Mouse (Mus musculus) monocyte, adult 2 months (primary cell): ENCODE results near the gene Gnb1l.

Experiments
- DNase-seq, 2 experiments: peaks; one replicate each; pipeline ENCODE4 v3.0.0; 2022; ENCODE audit warnings: low spot score in 2 of 2, low read depth in 1 of 2

Gnb1l gene

DNA sequence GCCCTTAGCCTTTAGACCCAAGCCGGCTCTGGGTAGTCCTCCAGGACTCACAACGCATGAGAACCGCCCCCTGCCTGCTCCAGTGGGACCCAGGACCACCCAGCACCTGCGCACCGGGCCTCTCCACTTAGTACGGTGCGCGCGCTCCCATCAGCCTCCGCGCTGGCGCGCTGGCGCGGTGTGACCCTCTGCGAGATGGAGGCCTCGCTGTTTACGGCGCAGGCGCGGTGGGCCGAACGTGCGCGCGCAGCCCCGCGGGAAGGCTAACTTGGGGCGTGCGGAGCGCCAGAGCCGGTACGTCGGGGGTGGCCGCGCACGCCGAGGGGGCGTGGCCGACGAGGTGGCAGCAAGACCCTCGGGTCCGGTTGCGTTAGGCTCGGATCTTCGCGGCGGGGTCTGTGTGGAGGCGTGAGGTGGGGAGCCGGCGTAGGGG is at the start of gene Gnb1l, which contains the start of gene Rtl10:
Gene Gnb1l (plus strand): TSS at position 156 of the 433 bp plus-strand sequence.
Gene Rtl10 (plus strand): TSS at position 344 of the 433 bp plus-strand sequence.
- peak; percentile 56 to 80 for DNase-seq

DNA sequence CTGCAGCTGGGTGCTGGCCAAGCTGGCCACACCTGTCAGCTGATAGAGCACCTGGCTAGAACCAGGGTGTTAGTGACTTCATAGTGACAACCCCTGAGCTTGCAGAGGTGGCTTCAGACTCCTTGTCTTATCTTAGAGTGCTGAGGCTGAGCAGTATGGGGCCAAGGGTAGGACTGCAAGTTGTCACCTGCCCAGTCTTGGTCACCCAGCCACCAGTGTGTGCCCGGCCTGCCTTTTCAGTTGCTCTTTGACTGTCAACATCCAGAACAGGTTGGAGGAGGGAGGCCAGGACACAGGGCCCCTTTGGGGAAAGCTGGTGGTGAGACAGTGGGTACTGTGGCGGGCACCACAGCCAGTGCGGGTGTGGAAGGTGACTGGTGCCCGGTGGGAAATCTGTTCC is 49.5 kb upstream of the Gnb1l start:
- DNase-seq, result no peak

DNA sequence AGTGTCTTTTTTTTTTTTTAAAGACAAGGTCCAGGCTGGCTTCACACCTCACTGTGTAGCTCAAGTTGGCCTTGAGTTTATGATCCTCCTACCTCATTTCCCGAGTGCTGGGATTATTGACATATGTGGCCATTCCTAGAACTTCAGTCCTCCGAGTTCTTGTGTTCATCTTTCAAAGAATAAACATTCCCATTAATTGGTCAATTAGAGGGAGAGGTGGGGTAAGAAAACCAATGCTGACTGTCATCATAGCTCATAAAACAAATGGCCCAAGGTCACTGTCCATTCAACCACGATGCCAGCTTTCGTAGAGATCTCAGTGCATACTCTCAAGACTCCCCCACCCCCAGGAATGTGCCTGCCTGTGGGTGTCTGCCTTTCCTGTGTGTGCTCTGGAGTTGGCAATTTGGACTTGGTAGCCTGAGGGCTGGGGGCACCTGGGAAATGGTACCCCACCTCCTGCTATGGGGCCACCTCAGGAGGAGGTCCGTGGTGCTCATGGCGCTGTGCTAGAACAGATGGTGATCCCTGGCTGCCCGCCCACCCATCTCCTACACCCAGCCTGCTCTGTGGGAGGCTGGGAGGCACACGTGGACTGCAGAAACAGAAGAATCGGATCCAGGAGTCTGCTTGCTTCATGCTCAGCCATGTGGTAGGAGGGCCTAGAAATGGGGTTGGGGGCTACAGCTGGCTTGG is 46.9 kb upstream of the Gnb1l start:
- no peak for DNase-seq

DNA sequence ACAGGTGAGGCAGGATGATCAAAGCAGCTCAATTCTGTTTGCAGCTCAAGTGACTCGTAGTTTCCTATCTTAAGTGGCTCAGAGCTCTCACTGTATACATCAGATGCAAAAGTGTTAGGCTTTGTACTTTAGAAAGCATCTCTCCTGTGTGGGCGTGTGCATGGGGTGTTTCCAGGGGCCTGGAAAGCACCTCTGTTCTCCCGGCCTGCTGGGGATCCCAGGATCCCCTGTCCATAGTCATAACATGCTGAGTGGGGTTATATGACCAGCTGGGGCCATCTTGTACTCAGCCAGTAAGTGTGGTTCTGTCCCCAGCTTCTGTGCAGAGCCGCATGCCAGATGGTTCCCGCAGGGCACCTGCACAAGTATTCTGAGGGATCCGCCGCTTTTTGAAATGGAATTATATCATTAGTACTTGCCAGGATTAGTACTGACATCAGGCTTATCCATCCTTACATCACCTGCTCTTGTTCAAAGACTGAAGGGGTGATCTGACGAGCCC is 46.1 kb upstream of the Gnb1l start:
- DNase-seq, result no peak

DNA sequence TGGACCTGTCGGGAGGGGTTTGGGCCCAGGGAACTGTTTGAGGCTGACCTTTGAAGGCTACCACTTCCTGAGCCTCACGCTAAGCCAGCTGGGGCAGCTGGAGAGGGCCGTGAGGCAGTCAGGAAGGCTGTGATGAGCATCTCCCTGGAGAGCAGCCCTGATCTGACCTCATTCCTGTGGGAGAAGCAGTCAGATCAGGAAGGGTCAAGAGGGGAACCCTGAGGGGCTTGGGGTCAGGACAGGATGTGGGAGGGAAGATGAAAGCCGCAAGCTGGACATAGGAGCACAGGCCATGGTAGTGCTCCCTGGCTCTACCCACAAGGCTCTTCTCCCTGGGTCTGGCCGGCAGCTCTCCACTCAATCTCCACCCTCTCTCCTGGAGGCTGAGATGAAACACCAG is 44.7 kb upstream of the Gnb1l start:
- DNase-seq, result no peak

DNA sequence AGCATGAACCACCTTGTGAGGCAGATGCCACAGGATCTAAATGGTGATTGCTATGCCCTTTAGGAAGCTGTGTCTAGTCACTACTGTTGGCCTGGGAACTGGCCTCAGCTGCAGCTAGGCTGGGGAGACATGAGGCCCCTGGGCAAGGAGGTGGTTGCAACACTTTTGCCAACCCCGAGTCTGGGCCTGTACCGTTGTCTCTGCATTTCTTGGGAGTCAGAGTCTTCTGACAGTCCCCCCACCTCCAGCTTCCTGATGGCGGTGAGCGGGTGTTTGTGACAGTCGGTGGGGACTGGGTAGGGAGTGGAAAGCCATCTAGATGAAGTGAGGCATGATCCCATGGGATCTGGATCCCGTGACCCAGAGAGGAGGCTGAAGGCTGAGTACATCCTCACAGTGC is 43.1 kb upstream of the Gnb1l start:
- no peak for DNase-seq

DNA sequence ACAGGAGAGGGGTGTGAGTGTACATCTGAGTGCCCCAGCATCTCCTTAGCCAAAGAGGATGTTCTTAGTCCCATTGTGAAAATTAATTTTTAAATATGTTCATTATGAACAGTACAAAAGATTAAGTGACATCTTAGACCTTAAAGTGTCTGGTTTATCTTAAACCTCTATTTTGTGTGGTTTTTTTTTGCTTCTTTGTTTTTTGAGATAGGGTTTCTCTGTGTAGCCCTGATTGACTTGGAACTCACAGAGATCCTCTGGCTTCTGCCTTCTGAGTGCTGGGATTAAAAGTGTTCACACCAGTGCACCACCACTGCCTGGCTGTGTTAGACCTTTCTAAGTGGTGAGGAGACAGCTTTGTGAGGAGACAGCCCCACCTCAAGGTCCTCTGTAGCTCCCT is 39.9 kb upstream of the Gnb1l start:
- DNase-seq, result no peak

DNA sequence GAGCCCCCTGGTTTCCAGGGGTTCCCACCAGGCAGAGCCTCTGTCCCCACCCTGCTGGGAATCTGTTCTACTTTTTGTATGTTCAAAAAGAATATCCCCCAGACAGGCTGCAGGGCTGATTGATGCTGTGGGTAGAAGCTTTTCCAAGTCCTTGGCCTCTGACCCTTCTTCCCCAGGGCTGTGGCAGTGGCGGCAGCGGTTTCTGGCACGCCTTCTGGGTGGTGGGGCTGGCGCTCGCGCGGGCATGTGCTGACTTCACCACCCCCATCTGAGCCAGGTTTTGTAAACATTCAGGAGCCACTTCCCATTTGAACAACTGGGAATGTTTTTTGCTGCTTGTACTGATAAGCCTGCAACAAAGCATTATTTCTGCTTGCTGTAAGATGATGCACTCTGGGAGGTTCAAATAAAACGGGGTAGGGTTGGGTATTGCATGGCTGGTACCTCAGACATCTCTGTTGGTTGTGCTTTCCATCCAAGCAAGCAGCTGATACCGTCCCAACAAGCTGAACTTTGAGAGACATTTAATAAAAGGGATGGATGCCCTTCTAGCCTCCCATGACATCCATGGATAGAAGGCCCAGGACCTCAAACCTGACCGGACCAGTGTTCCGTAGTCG is 39.1 kb upstream of the Gnb1l start:
- no peak for DNase-seq

DNA sequence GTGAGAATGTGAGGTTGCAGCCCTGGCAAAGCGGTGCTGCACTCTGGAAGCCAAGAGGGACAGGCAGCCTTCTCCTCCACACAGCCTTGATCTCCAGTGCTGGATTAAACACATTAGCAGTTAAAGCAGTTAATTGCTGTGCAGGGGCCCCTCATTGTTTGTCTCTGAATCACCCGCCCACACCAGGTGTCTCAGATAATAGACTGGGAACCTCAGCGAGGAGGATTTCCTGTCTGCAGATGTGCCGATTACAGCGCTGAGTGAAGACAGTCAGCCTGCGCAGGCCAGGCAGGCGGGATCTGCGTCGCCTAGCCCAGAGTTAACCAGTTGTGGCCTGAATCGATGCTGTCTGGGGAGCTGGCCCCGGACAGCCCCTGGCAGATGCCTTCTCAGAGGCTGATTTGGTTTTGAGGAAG is 38.5 kb upstream of the Gnb1l start:
- no peak for DNase-seq

DNA sequence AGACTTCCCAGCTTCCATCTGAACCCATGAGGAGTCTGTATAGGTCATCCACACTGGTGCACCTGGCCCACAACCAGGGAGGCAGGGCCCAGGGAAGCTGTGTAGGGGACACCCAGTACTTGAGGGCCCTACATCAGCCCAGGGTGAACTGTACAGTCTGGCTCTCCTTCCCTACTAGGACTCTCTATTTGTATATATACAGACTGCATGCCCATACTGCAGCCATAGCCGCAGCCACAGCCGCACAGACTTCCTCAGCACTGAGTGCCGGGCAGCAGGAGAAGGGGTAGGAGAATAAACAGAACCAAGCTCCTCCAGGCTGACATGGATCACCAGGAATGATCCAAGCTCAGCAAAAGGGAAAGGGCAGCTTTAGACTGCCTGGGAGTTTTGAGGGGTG is 37.7 kb upstream of the Gnb1l start:
- no peak for DNase-seq

DNA sequence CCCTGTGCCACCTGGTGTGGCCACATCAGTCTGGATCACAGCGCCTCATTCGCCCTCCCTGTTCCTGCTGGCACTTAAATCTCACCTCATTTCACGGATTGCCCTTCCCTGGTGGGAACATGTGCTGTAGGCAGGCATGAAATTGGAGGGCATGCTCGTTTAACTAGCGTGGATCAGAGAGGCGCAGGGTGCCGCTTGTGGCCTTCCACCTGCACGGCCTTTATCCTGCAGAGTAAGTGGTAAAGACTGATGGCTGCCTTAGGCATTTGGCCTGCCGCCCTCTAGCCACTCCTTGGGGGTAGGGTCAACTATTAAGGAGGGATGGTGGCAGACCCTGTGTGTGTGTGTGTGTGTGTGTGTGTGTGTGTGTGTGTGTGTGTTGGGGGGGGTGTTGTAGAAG is 36.5 kb upstream of the Gnb1l start:
- DNase-seq, result no peak

DNA sequence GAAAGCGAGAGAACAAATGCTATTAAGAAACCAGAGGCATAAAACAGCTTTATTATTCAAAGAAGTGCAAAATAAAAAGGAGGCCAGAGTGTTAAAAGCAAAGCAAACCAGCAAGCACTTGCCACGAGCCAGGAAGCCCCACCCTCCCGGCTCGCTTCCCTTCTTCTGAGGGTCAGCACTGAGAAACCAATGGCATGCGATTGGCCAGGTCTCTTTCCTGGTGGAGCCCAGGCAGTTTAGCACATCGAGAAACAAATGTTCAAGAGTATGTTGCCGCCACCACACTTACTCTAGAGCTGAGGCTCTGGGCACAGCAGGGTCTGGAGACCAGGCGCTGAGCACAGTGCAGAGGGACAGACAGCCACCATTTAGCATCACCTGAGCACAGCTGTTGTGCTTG is 35.9 kb upstream of the Gnb1l start:
- DNase-seq, result no peak

DNA sequence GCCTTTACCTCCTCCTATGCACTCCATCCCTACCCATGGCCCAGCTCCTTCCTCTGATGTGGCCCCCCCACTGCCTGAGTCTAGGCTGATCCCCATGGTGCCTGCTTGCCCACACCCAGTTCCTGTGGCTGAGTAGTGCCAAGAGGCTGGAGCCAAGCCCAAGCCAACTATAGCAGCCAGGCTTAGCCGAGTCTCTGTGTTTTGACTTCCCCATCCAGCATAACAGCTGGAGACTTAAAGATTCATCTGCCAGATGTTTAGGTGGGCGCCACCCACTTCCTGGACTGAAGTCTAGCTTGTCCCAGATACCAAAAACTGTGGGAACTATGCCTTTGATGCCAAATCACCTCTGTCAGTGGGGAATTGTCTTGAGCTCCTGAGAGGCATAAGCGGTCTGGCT is 34.2 kb upstream of the Gnb1l start:
- DNase-seq, result no peak

DNA sequence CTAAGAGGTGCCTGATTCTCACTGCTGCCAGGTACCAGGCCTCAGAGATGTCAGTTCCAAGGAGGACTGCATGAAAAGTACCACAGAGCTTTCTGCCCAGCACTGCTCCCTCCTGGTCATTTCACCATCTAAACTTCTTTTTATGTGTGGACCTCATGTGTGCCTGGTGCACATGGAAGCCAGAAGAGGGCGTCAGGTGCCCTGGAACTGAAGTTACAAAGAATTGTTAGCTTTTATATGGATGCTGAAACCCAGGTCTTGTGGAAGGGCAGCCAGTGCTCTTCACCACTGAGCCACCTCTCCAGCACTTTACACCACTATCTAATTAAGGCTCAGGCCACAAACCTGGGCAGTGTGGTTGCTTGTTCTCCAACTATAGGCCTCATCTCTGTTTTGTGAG is 27.7 kb upstream of the Gnb1l start:
- DNase-seq, result no peak

DNA sequence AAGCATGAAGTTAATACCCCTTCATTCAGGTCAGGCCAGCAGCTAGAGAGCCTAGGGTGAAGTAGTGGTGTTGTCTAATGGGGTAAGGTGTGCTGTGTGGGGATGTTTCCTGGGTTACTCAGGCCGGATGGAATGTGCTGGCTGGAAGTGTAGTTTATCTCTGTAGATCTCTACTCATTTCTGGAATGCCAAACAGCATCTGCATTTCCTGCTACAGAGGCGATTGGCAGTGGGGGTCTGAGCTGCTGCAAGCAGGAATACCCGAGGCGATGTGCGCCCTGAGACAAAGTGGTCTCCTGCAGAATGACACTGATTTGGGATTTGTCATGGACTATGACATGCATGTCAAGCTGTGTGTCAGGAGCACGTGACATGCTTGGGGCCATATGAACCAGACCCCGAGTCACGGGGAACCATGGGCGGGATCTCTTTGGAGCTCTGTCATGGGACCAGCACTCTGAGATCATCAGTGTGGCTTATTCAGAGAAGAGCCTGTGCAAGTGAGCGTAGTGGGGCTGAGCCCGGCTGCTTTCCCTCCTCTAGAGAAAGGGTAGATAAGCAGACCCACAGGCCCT is 27.0 kb upstream of the Gnb1l start:
- no peak for DNase-seq

DNA sequence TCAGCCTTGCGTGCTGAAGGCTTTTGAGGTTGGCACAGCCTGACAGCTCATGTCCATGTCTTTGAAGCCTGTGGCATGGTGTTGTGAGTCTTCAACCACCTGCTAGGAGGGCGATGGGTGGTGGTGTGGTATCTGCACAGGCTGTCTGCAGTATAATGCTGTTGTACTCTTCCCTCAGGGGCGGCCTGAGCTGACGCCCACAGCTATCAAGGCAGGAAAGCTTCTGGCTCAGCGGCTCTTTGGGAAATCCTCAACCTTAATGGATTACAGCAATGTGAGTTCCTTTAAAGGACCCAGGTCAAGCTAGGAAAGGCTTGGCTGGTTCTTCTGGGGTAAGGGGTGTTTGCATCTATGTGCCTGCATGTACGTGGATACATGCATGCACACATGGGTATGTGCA is 26.5 kb upstream of the Gnb1l start:
- DNase-seq, result no peak

DNA sequence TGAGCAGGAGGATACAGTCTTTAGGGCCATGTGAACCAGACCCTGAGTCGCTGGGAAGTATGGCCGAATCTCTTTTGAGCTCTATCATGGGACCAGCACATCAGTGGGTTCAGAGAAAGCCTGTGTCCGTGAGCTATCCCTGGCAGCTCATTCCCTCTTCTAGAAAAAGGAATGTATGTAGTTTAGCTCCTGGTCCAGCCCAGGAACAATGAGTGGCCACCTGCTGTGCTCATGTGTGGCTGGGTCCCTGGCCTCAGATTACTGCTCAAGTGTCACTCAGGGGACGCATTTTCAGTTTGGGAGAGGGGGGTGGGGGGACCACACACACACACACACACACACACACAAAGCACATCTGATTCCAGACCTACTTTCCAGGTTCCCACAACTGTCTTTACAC is 26.1 kb upstream of the Gnb1l start:
- no peak for DNase-seq

DNA sequence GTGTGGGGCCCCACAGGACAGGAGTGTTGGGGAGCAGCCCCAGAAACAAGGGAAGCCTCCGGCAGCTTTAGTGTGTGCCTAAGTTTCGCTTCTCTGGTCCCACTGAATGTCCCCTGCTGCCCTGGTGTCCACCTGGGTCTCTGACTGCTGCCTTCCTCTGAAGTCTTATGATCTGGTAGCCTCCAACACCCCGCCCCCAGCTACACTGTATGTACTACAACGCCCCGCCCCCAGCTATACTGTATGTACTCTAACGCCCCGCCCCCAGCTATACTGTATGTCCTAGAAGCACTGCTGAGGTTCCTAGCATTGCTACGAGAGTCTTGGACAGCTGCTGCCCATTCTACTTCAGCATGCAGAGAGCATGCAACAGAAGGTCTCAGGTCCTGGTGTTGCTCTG is 25.5 kb upstream of the Gnb1l start:
- no peak for DNase-seq

DNA sequence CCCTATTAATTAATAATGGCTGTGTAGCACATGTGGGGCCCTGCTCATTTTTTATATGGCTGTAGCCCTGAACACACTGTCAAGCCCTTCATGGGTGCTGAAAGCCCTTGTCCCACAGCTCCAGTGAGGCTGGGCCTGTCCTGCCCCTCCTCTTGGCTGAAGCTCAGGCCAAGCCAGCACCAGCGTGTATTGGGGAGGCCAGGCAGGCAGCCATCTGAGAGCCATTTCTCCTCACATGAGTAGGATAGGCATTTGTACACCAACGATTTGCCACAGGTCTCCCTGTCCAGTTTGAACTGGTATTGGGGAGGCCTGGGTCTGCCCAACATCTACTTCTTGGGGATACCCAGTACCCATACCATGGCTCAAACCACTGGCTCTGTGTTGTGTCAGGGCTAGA is 24.5 kb upstream of the Gnb1l start:
- DNase-seq, result no peak

DNA sequence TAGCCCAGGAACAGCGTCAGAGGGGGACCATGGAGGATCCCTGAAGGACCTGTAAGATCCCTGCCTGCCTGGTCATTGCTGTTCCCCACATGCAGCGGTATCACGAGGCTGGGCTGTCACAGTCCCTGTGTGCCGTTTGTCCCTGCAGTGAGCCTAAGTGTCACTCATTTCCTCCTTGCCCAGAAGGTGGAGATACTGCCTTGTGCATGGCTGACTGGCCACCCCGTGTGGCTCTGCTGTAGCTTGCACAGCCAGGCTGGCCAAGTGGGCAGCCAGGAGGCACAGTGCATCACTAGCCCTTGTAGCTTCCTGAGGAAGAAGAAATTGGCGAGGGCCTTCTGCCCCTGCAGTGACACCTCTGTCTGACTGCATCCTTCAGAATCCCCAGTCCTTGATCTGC is 20.5 kb upstream of the Gnb1l start:
- no peak for DNase-seq

DNA sequence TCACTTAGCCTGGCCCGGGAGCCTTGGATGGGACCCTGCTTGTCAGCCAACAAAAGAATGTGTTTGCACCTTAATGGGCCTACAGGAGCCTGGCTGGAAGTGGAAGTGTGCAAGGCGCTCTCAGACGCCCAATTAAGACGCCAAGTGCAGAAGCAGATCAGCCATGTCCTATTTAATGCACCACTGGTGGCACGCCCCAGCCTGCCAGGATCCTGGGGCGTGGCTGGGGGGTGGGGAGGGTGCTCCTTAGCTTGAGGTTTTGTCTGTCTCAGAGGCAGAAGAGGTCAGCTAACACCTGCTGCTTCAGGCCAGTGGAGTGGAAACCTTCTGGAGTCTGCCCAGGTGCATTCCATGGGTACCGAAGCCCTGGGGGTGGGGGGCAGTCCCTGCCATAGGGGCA is 18.8 kb upstream of the Gnb1l start:
- DNase-seq, result no peak

DNA sequence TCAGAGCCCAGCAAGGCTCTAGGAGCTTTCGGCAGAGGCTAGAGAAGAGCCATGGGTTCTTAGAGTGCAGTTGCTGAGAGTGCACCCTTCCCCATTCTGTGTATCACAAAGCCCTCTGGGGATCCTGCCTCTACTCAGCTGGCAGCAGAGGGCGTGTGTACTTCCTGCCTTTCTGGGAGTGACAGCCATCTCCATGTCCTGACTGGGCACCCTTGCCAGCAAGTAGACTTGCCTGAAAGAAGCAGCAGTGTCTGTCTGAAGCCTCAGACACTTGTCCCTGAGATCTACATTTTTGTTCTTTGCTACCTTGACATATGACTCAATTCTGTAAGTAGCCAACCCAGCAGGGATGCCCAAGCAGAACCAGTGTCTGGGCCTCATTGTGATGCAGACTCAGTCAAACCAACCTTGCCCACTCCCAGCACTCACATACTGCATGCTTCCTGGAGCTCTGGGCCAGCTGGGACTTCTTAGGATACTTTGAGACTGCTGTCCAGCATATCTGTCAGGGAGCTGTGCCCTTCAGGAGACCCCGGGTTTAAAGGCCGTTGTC is 17.5 kb upstream of the Gnb1l start:
- DNase-seq, result no peak
